Mouse (Mus musculus) ES-Bruce4 (cell line): ENCODE measurements around the gene Clcf1. TPM values are rescaled to one million over a fixed set of nuclear protein-coding genes. Genes with fewer than 3 reads are reported as not detected.

Experiments
- H3K27ac ChIP-seq: 2 replicates; pipeline ENCODE4 v1.5.1; 2012; ENCODE audit warnings: low read length, inconsistent platforms; ENCODE audit not compliant: insufficient read depth
- H3K27me3 ChIP-seq: 2 replicates; pipeline ENCODE4 v1.6.1; 2012; ENCODE audit warnings: mild to moderate bottlenecking, low read length, inconsistent platforms; ENCODE audit not compliant: control insufficient read depth, poor library complexity, insufficient read depth, severe bottlenecking
- H3K36me3 ChIP-seq: 2 replicates; pipeline ENCODE4 v1.6.1; 2012; ENCODE audit warnings: inconsistent platforms, mild to moderate bottlenecking, low read length, moderate library complexity; ENCODE audit not compliant: control insufficient read depth, poor library complexity, insufficient read depth, severe bottlenecking
- H3K4me1 ChIP-seq: one replicate; pipeline ENCODE4 v1.8.1; 2011; ENCODE audit warnings: low read length; ENCODE audit not compliant: control insufficient read depth, insufficient read depth
- H3K4me3 ChIP-seq: 2 replicates; pipeline ENCODE4 v1.5.1; 2011; ENCODE audit warnings: low read depth, mild to moderate bottlenecking, low read length
- H3K9ac ChIP-seq: 2 replicates; pipeline ENCODE4 v1.6.1; 2012; ENCODE audit warnings: low read depth, mild to moderate bottlenecking, inconsistent platforms; ENCODE audit not compliant: poor library complexity, severe bottlenecking
- H3K9me3 ChIP-seq: replicated peaks from 2 replicates; pipeline ENCODE4 v1.6.1; 2012; ENCODE audit warnings: mild to moderate bottlenecking, low read length, inconsistent platforms; ENCODE audit not compliant: control insufficient read depth, poor library complexity, insufficient read depth, severe bottlenecking
- CTCF ChIP-seq: IDR thresholded peaks from one replicate; pipeline ENCODE4 v1.8.1; 2011; ENCODE audit warnings: low read depth, low read length
- EP300 ChIP-seq: IDR thresholded peaks from 2 replicates; pipeline ENCODE4 v1.6.1; 2011; ENCODE audit warnings: low read depth, low read length; ENCODE audit not compliant: insufficient read depth
- POLR2A ChIP-seq: IDR thresholded peaks from one replicate; pipeline ENCODE4 v1.8.1; 2011; ENCODE audit warnings: low read length; ENCODE audit not compliant: insufficient read depth
- polyA plus RNA-seq: library from polyadenylated mRNA; stranded (reverse); fragments of >200 nt; gene quantifications from 2 replicates; pipeline ENCODE4 v1.2.4, GENCODE M21; 2011; ENCODE audit warnings: low read depth; ENCODE audit not compliant: missing spikeins, insufficient read depth, insufficient read length

Clcf1 gene
- polyA plus RNA-seq, 1 experiment: 1.5 TPM

- no peaks in the 10 kb centered on the region for H3K27me3 ChIP-seq
- no peaks in the 10 kb centered on the region for H3K36me3 ChIP-seq
- no peak within 1 kb of the TSS for H3K27ac ChIP-seq
- TF ChIP-seq CTCF (no peak), EP300 (no peak), POLR2A (no peak)
- no peaks in the 10 kb centered on the region for H3K4me1 ChIP-seq
- H3K4me3 ChIP-seq: peak within 1 kb of the TSS; percentile 82
- H3K9me3 ChIP-seq: no peaks in the 10 kb centered on the region
- H3K9ac ChIP-seq: peak within 1 kb of the TSS; percentile 41
Measured at GRCm38 (mm10) chr19:4268566-4269361, 54.7 kb downstream of the Clcf1 start, which contains the start of gene Ssh3. Ssh3 (minus strand) TSS chr19:4269180.

- no peaks in the 10 kb centered on the region for H3K27me3 ChIP-seq
- H3K36me3 ChIP-seq: no peaks in the 10 kb centered on the region
Measured at GRCm38 (mm10) chr19:4270187-4270586, 56.1 kb downstream of the Clcf1 start.

DNA sequence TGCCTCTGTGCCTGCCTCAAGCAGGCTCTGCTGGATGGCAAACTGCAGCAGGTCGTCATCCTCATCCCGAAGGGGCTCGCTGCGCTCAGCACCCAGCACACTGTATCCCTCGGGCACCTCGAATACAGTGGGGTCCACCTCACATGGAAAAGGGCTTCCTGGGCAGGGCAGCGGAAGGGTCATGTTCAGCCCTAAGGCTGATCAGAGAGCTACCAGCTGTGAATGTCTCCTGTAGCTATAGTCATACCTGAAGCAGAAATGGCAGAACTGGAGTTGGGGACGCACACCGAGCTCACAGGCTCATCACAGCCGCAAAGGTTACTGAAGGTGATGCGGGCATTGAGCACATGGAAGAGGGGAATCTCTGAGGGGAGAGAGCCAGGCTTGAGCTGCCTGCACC is 56.9 kb downstream of the Clcf1 start:
- Histone ChIP-seq H3K27ac (no peak overlapping the region), H3K9me3 (no peaks in the 10 kb centered on the region), H3K36me3 (no peaks in the 10 kb centered on the region), H3K9ac (no peak overlapping the region), H3K27me3 (no peaks in the 10 kb centered on the region), H3K4me1 (no peaks in the 10 kb centered on the region), H3K4me3 (no peak overlapping the region)
- TF ChIP-seq POLR2A: no peak
- no peak for TF ChIP-seq CTCF
- no peak for TF ChIP-seq EP300

More at GRCm38 (mm10) chr19:4270187-4270586, 56.1 kb downstream of the Clcf1 start:
- no peaks in the 10 kb centered on the region for H3K9me3 ChIP-seq
- TF ChIP-seq EP300: no peak
- no peak for TF ChIP-seq POLR2A
- no peak for TF ChIP-seq CTCF
- H3K4me3 ChIP-seq: no peak overlapping the region
- H3K27ac ChIP-seq: no peak overlapping the region
- no peak overlapping the region for H3K9ac ChIP-seq
- no peaks in the 10 kb centered on the region for H3K4me1 ChIP-seq

Other genes with a start within 250 kb of the Clcf1 start
- gene Aldh3b2, start 241.9 kb upstream of the Clcf1 start, polyA plus RNA-seq: 1.3 and 1.4 TPM in 2 replicates
- 4.8 and 7.8 TPM in 2 replicates for gene Acy3, start 227.7 kb upstream of the Clcf1 start, polyA plus RNA-seq
- gene Tbx10, start 221.5 kb upstream of the Clcf1 start, polyA plus RNA-seq: not detected in 2 replicates
- gene Nudt8, start 213.7 kb upstream of the Clcf1 start, polyA plus RNA-seq: 17.3 and 20.8 TPM in 2 replicates
- 2.4 and 3.0 TPM in 2 replicates for gene Gm49405, start 213.6 kb upstream of the Clcf1 start, polyA plus RNA-seq
- 2.9 and 3.6 TPM in 2 replicates for gene Doc2g, start 210.9 kb upstream of the Clcf1 start, polyA plus RNA-seq
- gene Ndufv1, start 201.4 kb upstream of the Clcf1 start, polyA plus RNA-seq: 77.9 and 89.6 TPM in 2 replicates
- gene Gstp1, start 176.3 kb upstream of the Clcf1 start, polyA plus RNA-seq: 119 and 155 TPM in 2 replicates
- 29.3 and 32.1 TPM in 2 replicates for gene Gstp2, start 168.2 kb upstream of the Clcf1 start, polyA plus RNA-seq
- gene Gstp3, start 154.7 kb upstream of the Clcf1 start, polyA plus RNA-seq: 0.91 and 2.3 TPM in 2 replicates
- not detected in 2 replicates for gene Cabp2, start 132.7 kb upstream of the Clcf1 start, polyA plus RNA-seq
- gene Cdk2ap2, start 117.1 kb upstream of the Clcf1 start, polyA plus RNA-seq: 26.9 and 32.5 TPM in 2 replicates
- gene Pitpnm1, start 114.2 kb upstream of the Clcf1 start, polyA plus RNA-seq: 9.8 and 11.2 TPM in 2 replicates
- gene Aip, start 88.4 kb upstream of the Clcf1 start, polyA plus RNA-seq: 43.8 and 51.3 TPM in 2 replicates
- gene Gpr152, start 74.5 kb upstream of the Clcf1 start, polyA plus RNA-seq: not detected in 2 replicates
- not detected in 2 replicates for gene Cabp4, start 70.2 kb upstream of the Clcf1 start, polyA plus RNA-seq
- 82.4 and 88.1 TPM in 2 replicates for gene Coro1b, start 65.6 kb upstream of the Clcf1 start, polyA plus RNA-seq
- not detected in 2 replicates for gene Ptprcap, start 60.6 kb upstream of the Clcf1 start, polyA plus RNA-seq
- 17.1 and 27.3 TPM in 2 replicates for gene Rps6kb2, start 50.9 kb upstream of the Clcf1 start, polyA plus RNA-seq
- 1.7 and 2.1 TPM in 2 replicates for gene Carns1, start 38.8 kb upstream of the Clcf1 start, polyA plus RNA-seq
- gene Tbc1d10c, start 23.0 kb upstream of the Clcf1 start, polyA plus RNA-seq: 1.2 TPM in 2 replicates
- gene Ppp1ca, start 22.2 kb upstream of the Clcf1 start, polyA plus RNA-seq: 295 and 298 TPM in 2 replicates
- gene Rad9a, start 12.6 kb upstream of the Clcf1 start, polyA plus RNA-seq: 42.3 and 48.2 TPM in 2 replicates
- not detected in 2 replicates for gene AC109138.7, start 119 bp downstream of the Clcf1 start, polyA plus RNA-seq
- gene Pold4, start 17.7 kb downstream of the Clcf1 start, polyA plus RNA-seq: 21.9 and 26.7 TPM in 2 replicates
- 8.5 and 9.2 TPM in 2 replicates for gene Ssh3, start 54.9 kb downstream of the Clcf1 start, polyA plus RNA-seq
- 4.9 and 6.5 TPM in 2 replicates for gene Ankrd13d, start 68.9 kb downstream of the Clcf1 start, polyA plus RNA-seq
- gene Grk2, start 92.0 kb downstream of the Clcf1 start, polyA plus RNA-seq: 40.2 and 46.4 TPM in 2 replicates
- 68.0 and 78.4 TPM in 2 replicates for gene Kdm2a, start 184.0 kb downstream of the Clcf1 start, polyA plus RNA-seq
- 12.4 and 16.9 TPM in 2 replicates for gene Rhod, start 225.2 kb downstream of the Clcf1 start, polyA plus RNA-seq